Mouse (Mus musculus) megakaryocyte, embryonic 14.5 days (primary cell): Measurements from ENCODE around the gene Fam172a. TPM values are rescaled to one million over a fixed set of nuclear protein-coding genes. Genes with fewer than 3 reads are reported as not detected.

ENCODE experiments used
- H3K27me3 ChIP-seq: replicated peaks from 2 replicates; pipeline ENCODE3; 2012; ENCODE audit warnings: inconsistent platforms
- H3K36me3 ChIP-seq: replicated peaks from 2 replicates; pipeline ENCODE3; 2012; ENCODE audit warnings: low read length, inconsistent platforms, mixed read lengths
- H3K4me1 ChIP-seq: 2 replicates; pipeline ENCODE4 v1.6.1; 2012; ENCODE audit warnings: inconsistent platforms
- H3K4me3 ChIP-seq: replicated peaks from 2 replicates; pipeline ENCODE3; 2012; ENCODE audit warnings: moderate library complexity, mild to moderate bottlenecking, inconsistent platforms
- H3K9me3 ChIP-seq: 2 replicates; pipeline ENCODE4 v1.6.1; 2012; ENCODE audit warnings: inconsistent platforms
- FLI1 ChIP-seq: IDR thresholded peaks from 2 replicates; pipeline ENCODE4 v1.6.1; 2012; ENCODE audit warnings: low read length, inconsistent platforms, mixed read lengths
- GATA1 ChIP-seq: IDR thresholded peaks from 3 replicates; pipeline ENCODE4 v1.6.1; 2012; ENCODE audit warnings: mixed read lengths, low read length, inconsistent platforms, borderline replicate concordance
- polyA plus RNA-seq: library from polyadenylated mRNA; stranded (reverse); fragments of >175 nt; gene quantifications from 2 replicates; pipeline ENCODE4 v1.2.3, GENCODE M21; 2012; ENCODE audit warnings: low replicate concordance; ENCODE audit not compliant: insufficient read depth

Fam172a gene
- polyA plus RNA-seq, 1 experiment: 14.5 TPM

- Histone ChIP-seq H3K36me3 (peaks cover 21% of the 10 kb centered on the region), H3K4me1 (no peaks in the 10 kb centered on the region), H3K27me3 (no peaks in the 10 kb centered on the region), H3K4me3 (no peak within 1 kb of the TSS), H3K9me3 (no peaks in the 10 kb centered on the region)
- TF ChIP-seq GATA1: no peak
- no peak for TF ChIP-seq FLI1
Observed at GRCm38 (mm10) chr13:78024683-78025294, 323.0 kb downstream of the Fam172a start, which contains the start of gene Pou5f2. TSS of gene Pou5f2 (plus strand) at chr13:78024902.

- no peaks in the 10 kb centered on the region for H3K27me3 ChIP-seq
- peaks cover 6% of the 10 kb centered on the region for H3K9me3 ChIP-seq
- TF ChIP-seq FLI1 (no peak), GATA1 (no peak)
- H3K4me1 ChIP-seq: no peaks in the 10 kb centered on the region
- H3K36me3 ChIP-seq: no peaks in the 10 kb centered on the region
- H3K4me3 ChIP-seq: no peak overlapping the region
Observed at GRCm38 (mm10) chr13:78032821-78033220, 331.0 kb downstream of the Fam172a start.

DNA sequence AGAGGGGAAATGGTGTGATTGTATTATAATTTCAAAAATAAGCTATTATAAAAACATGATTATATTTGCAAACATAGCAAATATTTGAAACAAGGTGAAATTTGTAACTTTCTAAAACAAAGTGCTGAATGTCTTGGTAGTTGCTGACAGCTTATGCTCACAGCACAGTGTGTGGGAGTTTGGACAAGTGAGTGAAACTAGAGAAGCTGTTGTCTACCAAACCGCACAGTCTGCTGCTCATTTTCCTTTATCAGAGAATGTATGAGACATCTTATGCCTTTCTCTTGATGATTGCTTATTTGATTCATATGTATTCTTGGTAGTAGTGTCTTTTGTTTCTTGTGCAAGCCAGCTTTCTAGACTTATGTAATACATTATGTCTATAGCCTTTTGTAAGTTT lies 335.4 kb downstream of the Fam172a start:
- H3K4me1 ChIP-seq: no peaks in the 10 kb centered on the region
- TF ChIP-seq FLI1: no peak
- H3K27me3 ChIP-seq: no peaks in the 10 kb centered on the region
- no peak overlapping the region for H3K4me3 ChIP-seq
- no peaks in the 10 kb centered on the region for H3K9me3 ChIP-seq
- no peaks in the 10 kb centered on the region for H3K36me3 ChIP-seq

GRCm38 (mm10) chr13:78043203-78043602 lies 341.4 kb downstream of the Fam172a start:
- peak overlapping the region; percentile 42 for H3K4me3 ChIP-seq
- TF ChIP-seq FLI1 (no peak), GATA1 (no peak)
- no peaks in the 10 kb centered on the region for H3K4me1 ChIP-seq
- H3K9me3 ChIP-seq: no peaks in the 10 kb centered on the region
- H3K36me3 ChIP-seq: no peaks in the 10 kb centered on the region
- no peaks in the 10 kb centered on the region for H3K27me3 ChIP-seq

- Histone ChIP-seq H3K4me1 (no peaks in the 10 kb centered on the region), H3K27me3 (no peaks in the 10 kb centered on the region), H3K9me3 (no peaks in the 10 kb centered on the region), H3K4me3 (no peak overlapping the region), H3K36me3 (no peaks in the 10 kb centered on the region)
- TF ChIP-seq FLI1 (no peak), GATA1 (no peak)
Observed at GRCm38 (mm10) chr13:78045116-78045515, 343.3 kb downstream of the Fam172a start.

- no peak overlapping the region for H3K4me3 ChIP-seq
- no peaks in the 10 kb centered on the region for H3K36me3 ChIP-seq
- no peaks in the 10 kb centered on the region for H3K4me1 ChIP-seq
- no peaks in the 10 kb centered on the region for H3K27me3 ChIP-seq
- H3K9me3 ChIP-seq: 0 out of 2 replicates have a peak, but pooled peaks cover 8% of the 10 kb centered on the region
- TF ChIP-seq GATA1 (no peak), FLI1 (no peak)
Observed at GRCm38 (mm10) chr13:78087751-78088150, 385.9 kb downstream of the Fam172a start.

- no peaks in the 10 kb centered on the region for H3K27me3 ChIP-seq
- no peak overlapping the region for H3K4me3 ChIP-seq
- H3K4me1 ChIP-seq: no peaks in the 10 kb centered on the region
- no peaks in the 10 kb centered on the region for H3K36me3 ChIP-seq
- H3K9me3 ChIP-seq: 0 out of 2 replicates have a peak, but pooled peaks cover 11% of the 10 kb centered on the region
- TF ChIP-seq GATA1: no peak
- TF ChIP-seq FLI1: no peak
Observed at GRCm38 (mm10) chr13:78090701-78091100, 388.9 kb downstream of the Fam172a start.

- no peak for TF ChIP-seq GATA1
- TF ChIP-seq FLI1: no peak
- Histone ChIP-seq H3K4me3 (no peak overlapping the region), H3K36me3 (no peaks in the 10 kb centered on the region), H3K27me3 (no peaks in the 10 kb centered on the region), H3K4me1 (no peaks in the 10 kb centered on the region), H3K9me3 (0 out of 2 replicates have a peak, but pooled peaks cover 11% of the 10 kb centered on the region)
Observed at GRCm38 (mm10) chr13:78091949-78092348, 390.1 kb downstream of the Fam172a start.

DNA sequence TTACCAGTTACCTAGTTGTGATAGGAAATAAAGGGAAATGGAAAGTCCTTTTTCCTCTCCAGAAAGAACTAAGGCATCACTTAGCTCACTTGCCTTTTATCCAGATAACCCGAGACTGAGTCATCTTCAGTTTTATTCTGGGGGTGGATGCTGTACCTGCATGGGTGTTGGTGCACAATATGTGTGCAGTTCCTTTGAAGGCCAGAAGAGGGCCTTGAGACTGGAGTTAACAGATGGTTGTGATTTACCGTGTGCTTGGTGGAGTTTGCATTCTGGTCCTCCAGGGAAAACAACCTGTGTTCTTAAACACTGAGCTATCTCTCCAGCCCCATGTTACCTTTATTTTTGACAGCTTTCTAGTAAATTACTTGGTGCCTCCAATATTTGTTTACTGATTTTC lies 392.5 kb downstream of the Fam172a start:
- 0 out of 2 replicates have a peak, but pooled peaks cover 4% of the 10 kb centered on the region for H3K9me3 ChIP-seq
- no peaks in the 10 kb centered on the region for H3K36me3 ChIP-seq
- no peaks in the 10 kb centered on the region for H3K27me3 ChIP-seq
- no peak overlapping the region for H3K4me3 ChIP-seq
- H3K4me1 ChIP-seq: no peaks in the 10 kb centered on the region
- no peak for TF ChIP-seq GATA1
- TF ChIP-seq FLI1: no peak

GRCm38 (mm10) chr13:78095071-78095973 lies 393.5 kb downstream of the Fam172a start:
- TF ChIP-seq GATA1 (no peak), FLI1 (no peak)
- Histone ChIP-seq H3K9me3 (0 out of 2 replicates have a peak, but pooled peaks cover 3% of the 10 kb centered on the region), H3K4me3 (no peak overlapping the region), H3K36me3 (no peaks in the 10 kb centered on the region), H3K4me1 (no peaks in the 10 kb centered on the region), H3K27me3 (no peaks in the 10 kb centered on the region)
